Mouse (Mus musculus): Measurements from ENCODE around the gene Trim75.

DNA sequence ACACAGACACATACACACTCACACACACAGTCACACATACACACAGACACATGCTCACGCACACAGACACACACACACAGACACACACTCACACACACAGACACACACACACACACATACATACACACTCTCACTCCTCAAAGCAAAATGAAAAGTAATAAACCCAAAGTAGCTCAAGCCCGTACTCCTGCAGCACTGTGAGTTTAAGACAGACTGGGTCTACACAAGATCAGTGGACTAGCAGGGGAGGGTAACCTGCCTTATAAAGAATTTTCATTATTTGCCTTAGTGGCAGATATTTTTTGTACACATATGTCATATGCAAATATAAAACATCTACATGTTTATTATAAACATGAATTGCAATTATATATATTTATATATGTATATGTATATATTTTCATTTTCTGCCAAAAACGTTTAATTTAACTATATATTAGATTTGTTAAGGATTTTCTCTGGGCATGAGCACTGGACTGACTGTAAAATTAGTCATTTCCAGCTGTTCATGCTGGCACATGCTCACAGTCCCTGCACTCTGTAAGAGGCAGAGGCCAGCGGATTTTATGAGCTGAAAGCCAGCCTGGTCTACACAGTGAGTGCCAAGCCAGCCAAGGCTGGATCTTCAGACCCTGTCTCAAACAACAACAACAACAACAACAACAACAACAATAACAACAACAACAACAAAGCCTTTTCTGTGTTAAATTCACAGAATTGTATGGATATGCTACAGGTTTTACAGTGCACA, 43.3 kb upstream of the Trim75 start:
- TF ChIP-seq CTCF (IDR thresholded peaks at IDR 0.05; ENCODE audit: control insufficient read depth, insufficient read depth, insufficient read length) (no peak), MAX (IDR thresholded peaks at IDR 0.05) (no peak), MYOD1 (IDR thresholded peaks at IDR 0.05; ENCODE audit: control insufficient read depth, insufficient read length, low read depth) (no peak), CEBPB (IDR thresholded peaks at IDR 0.05; ENCODE audit: low read depth) (no peak), USF1 (IDR thresholded peaks at IDR 0.05; ENCODE audit: low read depth) (no peak), MYOG (IDR thresholded peaks at IDR 0.05; ENCODE audit: control insufficient read depth, extremely low read depth, insufficient read length) (no peak)

Measured in C2C12 (cell line).